Mouse (Mus musculus) small intestine, adult 2 months (tissue): ENCODE measurements around the gene Trmt112. TPM values are rescaled to one million over a fixed set of nuclear protein-coding genes. Genes with fewer than 3 reads are reported as not detected.

Experiments used
- H3K27ac ChIP-seq: fragments of 200-500 bp; 2 replicates; pipeline ENCODE4 v1.5.1; 2012; ENCODE audit warnings: low read depth, low read length, control low read depth, inconsistent platforms; ENCODE audit not compliant: insufficient read depth
- H3K27me3 ChIP-seq: fragments of 200-500 bp; 2 replicates; pipeline ENCODE4 v1.6.1; 2012; ENCODE audit warnings: mild to moderate bottlenecking, moderate library complexity, low read length, inconsistent platforms; ENCODE audit not compliant: control insufficient read depth, insufficient read depth
- H3K36me3 ChIP-seq: fragments of 200-500 bp; 2 replicates; pipeline ENCODE4 v1.6.1; 2012; ENCODE audit warnings: mild to moderate bottlenecking, low read length, control low read depth, inconsistent platforms; ENCODE audit not compliant: control insufficient read depth, insufficient read depth
- H3K4me1 ChIP-seq: fragments of 200-500 bp; 2 replicates; pipeline ENCODE4 v1.6.1; 2012; ENCODE audit warnings: low read length, inconsistent platforms, mixed read lengths; ENCODE audit not compliant: control insufficient read depth, insufficient read depth, insufficient read length
- H3K4me3 ChIP-seq: fragments of 200-500 bp; 2 replicates; pipeline ENCODE4 v1.5.1; 2012; ENCODE audit warnings: low read depth, mild to moderate bottlenecking, control low read depth, inconsistent platforms, low read length, moderate library complexity
- CTCF ChIP-seq: fragments of 200-500 bp; IDR thresholded peaks from 2 replicates; pipeline ENCODE4 v1.5.1; 2012; ENCODE audit warnings: low read depth, mild to moderate bottlenecking, control low read depth, inconsistent platforms, low read length, moderate library complexity, mixed read lengths; ENCODE audit not compliant: insufficient replicate concordance, insufficient read length; ENCODE audit errors: extremely low read depth
- POLR2A ChIP-seq: fragments of 200-500 bp; IDR thresholded peaks from 2 replicates; pipeline ENCODE4 v1.6.1; 2012; ENCODE audit warnings: low read depth, mild to moderate bottlenecking, control low read depth, inconsistent platforms, low read length, moderate library complexity
- WGBS: fragments of 180-500 bp; shearing (Covaris S2); methylation state at CpG from one replicate; pipeline ENCODE4 v1.1.7; 2018; 5-methylcytosine and 5-hydroxymethylcytosine counted together
- polyA plus RNA-seq: library from polyadenylated mRNA; depleted of rRNA; stranded (reverse); fragments of >200 nt; gene quantifications from 2 replicates; pipeline ENCODE4 v1.2.3, GENCODE M21; 2012

Trmt112 gene
- polyA plus RNA-seq, 1 experiment = 52.3 TPM

DNA sequence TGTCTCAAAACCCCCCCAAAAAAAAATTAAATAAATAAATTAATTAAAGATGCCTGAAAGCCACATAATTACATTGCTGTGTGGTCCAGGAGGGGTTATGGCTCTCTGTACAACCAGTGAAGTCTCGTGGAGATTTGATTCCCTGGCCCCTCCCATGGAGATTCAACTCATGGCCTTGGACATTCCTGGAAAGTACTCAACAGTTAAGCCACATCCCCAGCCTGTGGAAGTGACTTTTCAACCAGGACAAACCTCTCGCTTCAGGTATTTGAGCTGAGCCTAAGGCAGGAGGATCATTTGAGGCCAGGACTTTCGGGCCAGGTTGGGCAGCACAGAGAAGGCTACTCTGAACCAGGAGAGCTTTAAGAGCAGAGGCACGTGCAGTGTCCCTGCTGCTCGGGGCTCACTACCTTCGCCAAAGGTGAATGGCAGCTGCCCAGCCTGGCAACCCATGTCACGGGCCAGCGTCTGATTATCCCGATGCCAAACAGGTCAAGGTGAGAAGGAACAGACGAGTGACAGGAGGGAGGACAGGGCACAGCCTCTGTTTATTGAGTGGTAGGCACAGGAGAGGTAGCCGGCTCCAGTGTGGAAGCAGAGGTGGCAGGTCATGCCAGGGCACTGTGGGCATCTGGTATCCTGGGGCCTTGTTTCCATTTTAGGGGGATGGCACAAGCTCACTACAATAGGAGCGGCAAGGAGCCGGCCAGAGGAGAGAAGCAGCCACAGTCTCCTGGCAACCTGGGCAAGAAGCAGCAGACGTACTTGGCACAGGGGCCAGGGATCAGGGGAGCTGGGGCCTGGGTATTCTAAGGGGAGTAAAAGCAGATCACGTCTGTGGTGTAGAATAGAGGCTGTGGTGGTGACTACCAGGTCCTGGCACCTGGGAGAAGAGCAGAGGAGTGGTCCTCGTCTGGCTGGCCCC is 28.3 kb downstream of the Trmt112 start:
- Histone ChIP-seq H3K27me3 (peaks cover 20% of the 10 kb centered on the region), H3K36me3 (no peaks in the 10 kb centered on the region), H3K4me1 (peaks cover 7% of the 10 kb centered on the region), H3K4me3 (no peak overlapping the region), H3K27ac (no peak overlapping the region)
- WGBS = 85% methylated on average over 16 of the region's 16 CpGs
- no peak for TF ChIP-seq POLR2A
- TF ChIP-seq CTCF = no peak

DNA sequence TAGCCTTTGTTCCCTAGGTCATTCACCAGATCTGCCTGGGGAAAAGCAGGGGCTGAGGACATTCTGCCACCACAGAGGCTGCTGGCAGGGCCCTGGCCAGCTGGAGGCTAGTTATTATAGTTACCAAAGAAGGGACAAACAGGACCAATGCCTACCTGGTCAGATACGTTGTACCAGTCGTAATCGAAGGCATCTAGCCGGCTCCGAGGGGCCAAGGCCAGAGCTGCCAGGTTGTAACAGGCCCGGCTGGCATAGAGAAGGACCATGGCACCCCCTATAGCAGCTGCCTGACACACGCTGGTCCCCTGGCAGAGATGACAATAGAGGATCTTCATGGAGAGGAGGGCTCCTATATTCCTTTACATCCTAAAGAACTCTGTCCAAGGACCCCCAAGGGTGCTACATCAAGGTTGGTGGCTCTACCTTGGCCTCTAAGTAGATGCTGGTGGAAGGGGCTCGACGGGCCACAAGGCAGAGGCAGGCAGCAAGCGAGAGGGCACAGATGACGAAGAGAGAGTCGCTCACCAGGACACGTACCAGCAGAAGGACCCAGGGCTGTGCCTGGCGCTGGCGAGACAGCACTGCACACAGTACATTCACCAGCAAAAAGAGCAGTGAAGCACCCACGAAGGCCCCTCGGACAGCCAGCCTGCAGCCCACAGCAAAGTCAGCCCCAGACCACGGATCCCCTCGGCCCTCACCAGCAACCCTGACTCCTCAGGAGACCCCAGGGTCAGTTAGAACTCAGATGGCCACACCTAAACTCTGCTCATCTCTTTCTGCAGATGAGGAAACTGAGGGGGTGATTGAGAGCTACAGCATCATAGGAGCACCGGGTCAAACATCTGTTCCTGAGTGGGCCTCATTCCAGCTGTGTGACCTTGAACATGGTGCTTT is 29.9 kb downstream of the Trmt112 start:
- H3K27ac ChIP-seq = no peak overlapping the region
- no peak for TF ChIP-seq POLR2A
- no peak for TF ChIP-seq CTCF
- H3K27me3 ChIP-seq = peaks cover 7% of the 10 kb centered on the region; the same call in 1 of the 2 replicates
- WGBS = 92% methylated on average over 20 of the region's 20 CpGs
- H3K36me3 ChIP-seq = no peaks in the 10 kb centered on the region
- H3K4me1 ChIP-seq = peaks cover 10% of the 10 kb centered on the region
- H3K4me3 ChIP-seq = no peak overlapping the region

DNA sequence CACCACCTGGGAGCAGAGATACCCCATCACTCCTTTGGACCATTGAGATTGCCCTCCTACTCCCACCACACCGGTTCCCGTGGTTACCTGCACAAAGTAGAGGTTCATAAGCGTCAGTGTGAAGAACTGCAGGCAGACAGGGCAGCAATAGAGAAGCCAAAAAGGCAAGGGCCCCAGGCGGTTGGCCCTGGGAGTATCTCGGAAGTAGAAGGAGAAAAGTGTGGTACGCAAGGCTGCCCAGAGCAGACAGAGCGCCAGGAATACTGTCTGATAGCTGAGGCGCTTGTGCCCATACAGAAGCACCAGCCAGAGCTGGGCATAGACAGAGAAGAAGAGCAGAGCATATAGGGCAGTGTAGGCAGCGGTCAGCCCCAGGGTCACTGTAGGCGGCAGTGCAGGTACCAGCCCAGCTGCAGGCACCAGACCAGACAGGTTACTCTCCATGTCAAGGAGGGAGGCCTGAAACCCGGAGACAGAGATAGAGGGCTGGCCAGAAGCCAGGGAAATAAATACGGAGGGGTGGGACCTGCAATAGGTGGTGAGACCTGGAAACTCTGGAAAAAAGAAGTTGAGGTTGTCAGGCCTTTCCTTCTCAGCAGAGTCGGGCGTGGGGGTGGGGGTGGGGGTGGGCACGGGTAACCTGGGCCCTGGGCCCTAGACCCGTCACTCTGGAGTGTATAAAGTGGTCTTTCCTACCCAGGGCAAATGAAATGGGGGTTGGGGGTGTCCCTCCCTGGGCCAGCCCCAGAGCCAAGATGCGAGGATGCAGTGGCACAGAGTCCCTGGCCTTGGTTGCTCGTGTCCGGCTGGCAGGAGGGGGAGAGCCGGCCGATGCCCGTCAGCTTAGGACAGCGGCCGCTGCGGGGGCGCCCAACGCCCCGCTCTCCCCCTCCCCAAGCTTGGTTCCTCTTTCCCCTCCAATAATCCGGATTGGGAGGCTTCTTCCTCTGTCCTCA is 31.2 kb downstream of the Trmt112 start:
- Histone ChIP-seq H3K27me3 (no peaks in the 10 kb centered on the region), H3K4me3 (peak overlapping the region; percentile 86), H3K4me1 (peaks cover 10% of the 10 kb centered on the region), H3K36me3 (no peaks in the 10 kb centered on the region), H3K27ac (peak overlapping the region; percentile 24; the same call in 1 of the 2 replicates)
- WGBS = 20% methylated on average over 29 of the region's 29 CpGs
- TF ChIP-seq CTCF (no peak), POLR2A (no peak)

DNA sequence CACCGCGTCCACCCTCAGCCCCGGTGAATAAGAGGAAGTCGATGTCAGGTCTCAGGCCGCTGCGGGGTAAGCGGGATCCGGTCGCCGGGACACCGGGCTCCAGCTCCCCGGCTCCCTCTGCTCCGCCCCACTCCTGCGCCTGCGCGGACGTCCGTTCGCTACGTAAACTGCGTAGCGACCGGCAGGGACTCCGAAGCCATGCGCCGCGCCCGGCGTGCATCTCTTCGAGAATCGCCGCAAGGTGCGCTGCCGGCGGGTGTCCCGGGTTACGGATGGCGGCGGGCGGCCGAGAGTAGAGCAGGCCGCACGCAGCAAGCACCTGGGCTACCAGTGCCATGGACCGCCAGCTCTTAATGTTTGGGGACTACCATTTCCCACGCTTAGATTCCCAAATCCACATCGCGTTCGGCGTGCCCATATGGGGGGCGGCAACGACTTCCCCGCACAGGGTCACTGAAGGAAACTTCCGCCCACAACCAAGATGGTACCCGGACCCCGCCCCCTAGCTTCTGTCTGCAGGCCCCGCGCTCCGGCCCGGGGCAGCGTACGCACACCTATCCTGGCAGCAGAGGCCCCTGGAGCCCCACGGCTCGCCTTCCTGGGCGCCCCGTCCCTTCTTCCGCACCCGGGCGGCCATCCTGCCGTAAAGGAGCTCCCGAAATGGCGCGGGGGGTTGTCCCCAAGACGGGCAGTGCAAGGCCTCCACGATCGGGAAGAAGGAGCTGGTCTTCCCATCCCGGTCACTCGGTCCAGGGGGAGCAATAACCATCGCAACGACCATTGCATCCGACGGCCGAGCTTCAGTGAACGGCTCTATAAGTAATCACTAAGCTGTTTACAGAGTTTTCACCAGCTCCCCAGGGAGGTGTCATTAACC is 32.1 kb downstream of the Trmt112 start, which contains the start of gene Bad:
TSS of gene Bad (plus strand) at position 490 of the 877 bp plus-strand sequence.
- Histone ChIP-seq H3K36me3 (no peaks in the 10 kb centered on the region), H3K27ac (peak within 1 kb of the TSS; percentile 98), H3K4me1 (peaks cover 10% of the 10 kb centered on the region), H3K27me3 (no peaks in the 10 kb centered on the region), H3K4me3 (peak within 1 kb of the TSS; percentile 86)
- TF ChIP-seq POLR2A (peak; percentile 55; the same call in 1 of the 2 replicates), CTCF (no peak)
- WGBS = under 1% methylated on average over 83 of the region's 83 CpGs

DNA sequence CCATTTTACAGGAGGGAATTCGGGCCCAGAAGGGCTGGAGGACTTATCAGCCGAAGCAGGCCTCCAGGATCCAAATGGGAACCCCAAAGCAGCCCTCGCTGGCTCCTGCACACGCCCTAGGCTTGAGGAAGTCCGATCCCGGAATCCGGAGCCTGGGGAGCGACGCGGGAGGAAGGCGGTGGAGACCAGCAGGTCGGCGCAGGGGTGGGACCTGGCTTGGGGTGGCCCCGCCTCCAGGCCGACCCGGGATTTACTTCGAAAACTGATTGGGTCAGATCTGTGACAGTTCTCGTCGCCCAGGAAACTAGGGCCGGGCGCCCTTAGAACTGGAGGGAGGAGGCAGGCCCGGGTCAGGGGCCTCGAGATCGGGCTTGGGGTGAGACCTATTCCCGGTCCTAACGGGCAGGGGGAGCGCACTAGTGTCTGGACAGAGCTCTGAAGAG is 32.8 kb downstream of the Trmt112 start, which contains the start of gene Gpr137:
TSS of gene Gpr137 (minus strand) at position 232 of the 443 bp plus-strand sequence.
- H3K4me1 ChIP-seq = peaks cover 14% of the 10 kb centered on the region
- peak within 1 kb of the TSS; percentile 98 for H3K27ac ChIP-seq
- under 1% methylated on average over 27 of the region's 27 CpGs for WGBS
- TF ChIP-seq CTCF = no peak; the same call in 1 of the 2 replicates
- TF ChIP-seq POLR2A = peak; percentile 86
- no peaks in the 10 kb centered on the region for H3K36me3 ChIP-seq
- H3K4me3 ChIP-seq = peak within 1 kb of the TSS; percentile 86
- no peaks in the 10 kb centered on the region for H3K27me3 ChIP-seq
